Mouse (Mus musculus) liver, embryonic 14.5 days (tissue): ENCODE results near the gene Setd6. TPM values are rescaled to one million over a fixed set of nuclear protein-coding genes. Genes with fewer than 3 reads are reported as not detected.

Experiments used
- ATAC-seq: fragments of 200-750 bp; cut with Nextera tagmentation; 2 replicates; pipeline ENCODE4 v1.8.0; 2017; ENCODE audit warnings: moderate number of reproducible peaks, mild to moderate bottlenecking, moderate library complexity; ENCODE audit not compliant: insufficient read depth
- DNase-seq, 3 experiments: peaks; one replicate each; pipeline ENCODE4 v3.0.0-alpha.2; 2012 to 2013; ENCODE audit warnings: low read depth in 3 of 3, low spot score in 3 of 3
- H3K27ac ChIP-seq: fragments of 300-500 bp; sonication (generic); 2 replicates; pipeline ENCODE4 v1.5.1; 2014; ENCODE audit warnings: moderate library complexity, mild to moderate bottlenecking, control low read depth, inconsistent platforms
- H3K27me3 ChIP-seq: fragments of 300-500 bp; sonication (generic); 2 replicates; pipeline ENCODE4 v1.6.1; 2014; ENCODE audit warnings: mild to moderate bottlenecking, low read length, moderate library complexity; ENCODE audit not compliant: control insufficient read depth, insufficient read depth
- H3K36me3 ChIP-seq: fragments of 300-500 bp; sonication (generic); replicated peaks from 2 replicates; pipeline ENCODE4 v1.6.1; 2014; ENCODE audit warnings: low read depth; ENCODE audit not compliant: control insufficient read depth, insufficient read depth
- H3K4me1 ChIP-seq, 2 experiments: fragments of 200-500 bp in 1 of 2; fragments of 300-500 bp in 1 of 2; sonication (generic) in 1 of 2; replicated peaks; 2 replicates each; pipeline ENCODE4 v1.6.1; 2012 to 2014; ENCODE audit warnings: antibody characterized with exemption in 1 of 2, inconsistent platforms in 1 of 2, low read length in 1 of 2; ENCODE audit not compliant: control insufficient read depth in 2 of 2, insufficient read depth in 2 of 2
- H3K4me2 ChIP-seq: fragments of 300-500 bp; sonication (generic); 2 replicates; pipeline ENCODE4 v1.6.1; 2014; ENCODE audit warnings: low read depth, mild to moderate bottlenecking, control low read depth, moderate library complexity
- H3K4me3 ChIP-seq, 2 experiments: fragments of 200-500 bp in 1 of 2; fragments of 300-500 bp in 1 of 2; sonication (generic) in 1 of 2; 2 replicates each; pipeline ENCODE4 v1.5.1; 2012 to 2014; ENCODE audit warnings: low read depth in 2 of 2, low read length in 2 of 2, mild to moderate bottlenecking in 2 of 2, control low read depth in 1 of 2, inconsistent platforms in 1 of 2, moderate library complexity in 1 of 2; ENCODE audit not compliant: insufficient read depth in 1 of 2
- H3K9ac ChIP-seq: fragments of 300-500 bp; sonication (generic); replicated peaks from 2 replicates; pipeline ENCODE4 v1.6.1; 2014; ENCODE audit warnings: mild to moderate bottlenecking, control low read depth, moderate library complexity
- H3K9me3 ChIP-seq: fragments of 300-500 bp; sonication (generic); 2 replicates; pipeline ENCODE4 v1.6.1; 2016; ENCODE audit warnings: low read length, mixed read lengths; ENCODE audit not compliant: control insufficient read depth
- CTCF ChIP-seq: IDR thresholded peaks from 2 replicates; pipeline ENCODE4 v1.5.1; 2016; ENCODE audit warnings: antibody characterized with exemption, low read depth, control low read depth
- EP300 ChIP-seq: IDR thresholded peaks from 2 replicates; pipeline ENCODE4 v1.6.1; 2016; ENCODE audit warnings: antibody characterized with exemption, low read depth
- WGBS: fragments of 180-500 bp; shearing (Covaris S2); extraction: QIAGEN DNeasy Blood & Tissue Kit; methylation state at CpG from one replicate; pipeline ENCODE4 v1.1.7; 2014; ENCODE audit not compliant: insufficient replicate concordance; 5-methylcytosine and 5-hydroxymethylcytosine counted together
- polyA plus RNA-seq, 2 experiments: library from polyadenylated mRNA; depleted of rRNA in 1 of 2; stranded (reverse) in 1 of 2; unstranded in 1 of 2; fragments of >200 nt; fragmentation: Nextera tagmentation in 1 of 2; extraction: Ambion mirVana in 1 of 2; gene quantifications; 2 replicates each; pipeline versions ENCODE4 v1.2.1 to v1.2.3; 2012 to 2014

Gene Setd6
- polyA plus RNA-seq, 2 experiments, result 15.0 to 16.0 TPM

DNA sequence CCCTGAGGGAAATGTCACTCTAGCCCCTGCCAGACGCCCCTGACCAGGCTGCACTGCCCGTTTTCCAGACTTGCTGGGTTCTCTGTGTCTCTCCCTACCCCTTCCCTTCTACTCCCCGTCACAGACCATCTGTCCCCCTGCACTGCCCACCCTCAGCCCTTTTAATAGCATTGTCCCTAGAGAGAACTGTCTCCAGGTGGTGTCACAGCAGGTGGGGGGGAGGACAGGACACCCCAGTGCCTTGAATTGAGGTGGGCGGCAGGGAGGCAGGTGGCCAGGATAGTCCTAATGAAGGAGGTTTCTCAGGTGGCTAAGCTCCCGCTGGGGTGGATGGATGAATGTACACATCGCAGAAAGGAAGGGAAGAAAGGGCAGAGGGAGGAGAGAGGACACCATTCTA lies 21.1 kb upstream of the Setd6 start:
- ATAC-seq (no peak), DNase-seq (no peak)
- H3K9ac ChIP-seq, result no peak overlapping the region
- TF ChIP-seq CTCF (no peak), EP300 (no peak)
- no peak overlapping the region for H3K27ac ChIP-seq
- H3K4me1 ChIP-seq, result no peaks in the 10 kb centered on the region
- WGBS, result 25% methylated on average over 6 of the region's 6 CpGs
- H3K9me3 ChIP-seq, result no peaks in the 10 kb centered on the region
- no peaks in the 10 kb centered on the region for H3K36me3 ChIP-seq
- H3K4me3 ChIP-seq, result no peak overlapping the region
- peaks cover 12% of the 10 kb centered on the region for H3K27me3 ChIP-seq
- H3K4me2 ChIP-seq, result no peak overlapping the region

DNA sequence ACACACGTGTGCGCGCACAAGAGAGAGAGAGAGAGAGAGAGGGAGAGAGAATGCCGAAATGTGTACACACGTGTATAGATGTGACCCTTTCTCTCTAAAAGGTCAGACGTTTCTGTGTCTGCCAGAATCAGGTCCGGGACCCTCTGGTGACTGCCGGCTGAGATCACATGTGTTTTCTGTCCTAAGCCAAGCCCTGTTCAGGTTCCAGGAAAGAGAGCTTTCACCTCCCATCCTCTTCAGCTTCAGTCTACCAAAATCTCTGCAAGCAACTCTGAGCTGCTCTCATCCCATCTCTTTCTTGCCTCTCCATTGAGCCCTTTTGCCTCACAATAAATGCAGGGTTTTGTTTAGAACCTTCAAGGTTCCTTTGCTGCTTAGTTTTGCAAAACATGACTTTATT lies 19.0 kb upstream of the Setd6 start:
- no peak for TF ChIP-seq CTCF
- TF ChIP-seq EP300, result no peak
- Histone ChIP-seq H3K36me3 (no peaks in the 10 kb centered on the region), H3K4me3 (no peak overlapping the region), H3K27me3 (peaks cover 12% of the 10 kb centered on the region), H3K9ac (no peak overlapping the region), H3K4me2 (no peak overlapping the region), H3K27ac (no peak overlapping the region), H3K9me3 (no peaks in the 10 kb centered on the region), H3K4me1 (no peaks in the 10 kb centered on the region)
- 52% methylated on average over 5 of the region's 8 CpGs for WGBS
- ATAC-seq, result no peak
- no peak for DNase-seq

DNA sequence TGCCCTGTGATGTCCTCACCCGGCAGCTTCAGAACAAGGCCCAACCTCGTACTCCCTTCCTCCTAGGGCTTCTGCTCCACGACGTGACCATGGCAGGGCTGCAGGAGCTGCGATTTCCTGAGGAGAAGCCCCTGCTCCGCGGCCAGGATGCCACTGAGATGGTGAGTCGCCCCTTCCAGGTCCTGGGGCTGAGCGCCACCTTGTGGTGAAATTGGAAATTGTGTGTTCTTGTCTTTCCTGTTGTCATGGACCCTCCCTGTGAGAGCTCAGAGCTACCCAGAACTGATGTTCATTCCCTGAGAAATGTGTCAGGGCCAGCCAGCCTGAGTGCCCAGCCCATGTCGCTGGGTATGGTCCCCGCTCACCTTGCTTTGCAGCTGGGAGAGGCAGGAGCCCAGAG lies 18.6 kb upstream of the Setd6 start:
- TF ChIP-seq EP300 (no peak), CTCF (peak; percentile 94)
- Histone ChIP-seq H3K27me3 (peaks cover 12% of the 10 kb centered on the region), H3K9me3 (no peaks in the 10 kb centered on the region), H3K4me2 (no peak overlapping the region), H3K27ac (no peak overlapping the region), H3K4me3 (no peak overlapping the region), H3K4me1 (no peaks in the 10 kb centered on the region), H3K36me3 (no peaks in the 10 kb centered on the region), H3K9ac (no peak overlapping the region)
- ATAC-seq (no peak), DNase-seq (peak in 2 of 3 experiments; percentile 41 to 46)
- WGBS, result 2% methylated on average over 11 of the region's 11 CpGs

DNA sequence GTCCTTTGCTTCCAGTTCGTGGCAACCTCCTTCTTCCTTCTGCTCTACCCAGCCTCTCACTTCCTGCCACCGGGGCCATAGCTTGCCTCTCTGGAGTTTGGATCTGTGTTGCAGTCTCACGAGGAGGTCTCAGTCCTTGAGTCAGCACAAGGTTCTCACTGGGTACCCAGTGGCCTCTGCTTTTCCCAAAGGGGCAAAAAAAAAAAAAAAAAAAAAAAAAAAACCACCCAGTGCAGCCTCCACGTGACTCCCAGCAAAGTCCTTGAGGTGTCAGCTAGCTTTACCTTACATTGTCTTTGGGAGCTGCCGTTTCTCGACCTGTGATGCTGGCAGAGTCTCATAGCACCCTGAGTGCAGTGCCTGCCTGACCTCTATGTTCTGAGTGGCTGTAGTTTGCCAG lies 17.5 kb upstream of the Setd6 start:
- 15% methylated on average over 6 of the region's 6 CpGs for WGBS
- no peak for ATAC-seq
- Histone ChIP-seq H3K4me2 (no peak overlapping the region), H3K27ac (no peak overlapping the region), H3K27me3 (peaks cover 12% of the 10 kb centered on the region), H3K4me1 (peaks cover 0 to under 1% of the 10 kb centered on the region in 2 experiments; a peak in 1 of 4 replicates), H3K9me3 (no peaks in the 10 kb centered on the region), H3K36me3 (no peaks in the 10 kb centered on the region), H3K4me3 (no peak overlapping the region), H3K9ac (no peak overlapping the region)
- DNase-seq, result no peak
- TF ChIP-seq EP300 (no peak), CTCF (no peak)

DNA sequence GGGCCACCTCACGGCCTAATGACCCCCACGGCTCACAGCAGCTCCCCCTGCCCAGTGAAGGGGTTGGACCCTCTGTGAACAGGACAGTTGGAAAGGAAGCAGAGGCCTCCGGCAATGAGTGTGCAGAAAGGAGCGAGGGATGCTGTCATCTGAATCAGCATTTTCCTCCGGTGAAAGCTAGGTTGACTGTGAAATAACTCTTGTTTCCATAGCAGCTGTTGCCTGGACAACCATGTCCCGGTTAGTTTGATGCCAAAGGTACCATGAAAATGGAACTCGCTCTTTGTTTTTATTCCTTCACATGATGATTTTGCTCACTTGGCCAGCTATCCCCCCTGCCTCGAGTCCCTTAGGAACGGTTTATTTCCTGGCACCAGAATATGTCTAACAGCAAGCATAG lies 15.4 kb upstream of the Setd6 start:
- 51% methylated on average over 9 of the region's 9 CpGs for WGBS
- no peak for ATAC-seq
- Histone ChIP-seq H3K27me3 (peaks cover 3% of the 10 kb centered on the region), H3K4me2 (no peak overlapping the region), H3K9me3 (no peaks in the 10 kb centered on the region), H3K27ac (no peak overlapping the region), H3K4me3 (no peak overlapping the region), H3K9ac (no peak overlapping the region), H3K4me1 (peaks cover 0 to 9% of the 10 kb centered on the region in 2 experiments; a peak in 2 of 4 replicates), H3K36me3 (no peaks in the 10 kb centered on the region)
- DNase-seq, result no peak
- TF ChIP-seq CTCF (no peak), EP300 (no peak)
